Mouse (Mus musculus): Measurements from ENCODE around the gene Cand1. TPM values are rescaled to one million over a fixed set of nuclear protein-coding genes. Genes with fewer than 3 reads are reported as not detected.

The Cand1 gene
- 100 to 1,000 TPM; 109 to 119 TPM for total RNA-seq (2021)
- long read RNA-seq, experiment 1, full-length matches to known transcripts: 36 of 48 reads
- long read RNA-seq, experiment 1, partial matches to known transcripts: 9 of 48 reads
- long read RNA-seq, experiment 1, other reads (novel, unspliced or antisense): 3 of 48 reads
- long read RNA-seq, experiment 2, full-length matches to known transcripts: 13 of 18 reads
- long read RNA-seq, experiment 2, partial matches to known transcripts: 3 of 18 reads
- long read RNA-seq, experiment 2, other reads (novel, unspliced or antisense): 2 of 18 reads

- peak; percentile 99 to 100 for DNase-seq
Measured at GRCm38 (mm10) chr10:119239969-119240721, at the start of gene Cand1. Cand1 (minus strand) TSS chr10:119240055.

GRCm38 (mm10) chr10:119278871-119279270, 39.0 kb upstream of the Cand1 start:
- DNase-seq: no peak

GRCm38 (mm10) chr10:119274333-119274732, 34.5 kb upstream of the Cand1 start:
- DNase-seq: no peak

- no peak for DNase-seq
Measured at GRCm38 (mm10) chr10:119272536-119272935, 32.7 kb upstream of the Cand1 start.

- DNase-seq: no peak
Measured at GRCm38 (mm10) chr10:119272005-119272404, 32.1 kb upstream of the Cand1 start.

- DNase-seq: no peak
Measured at GRCm38 (mm10) chr10:119271101-119271500, 31.2 kb upstream of the Cand1 start.

GRCm38 (mm10) chr10:119270384-119270985, 30.6 kb upstream of the Cand1 start:
- DNase-seq: no peak

GRCm38 (mm10) chr10:119264761-119265160, 24.9 kb upstream of the Cand1 start:
- DNase-seq: peak in 1 of 2 experiments; percentile 17

GRCm38 (mm10) chr10:119262821-119263220, 23.0 kb upstream of the Cand1 start:
- DNase-seq: no peak

GRCm38 (mm10) chr10:119257876-119258275, 18.0 kb upstream of the Cand1 start:
- no peak for DNase-seq

- DNase-seq: no peak
Measured at GRCm38 (mm10) chr10:119244146-119244545, 4.3 kb upstream of the Cand1 start.

- DNase-seq: no peak
Measured at GRCm38 (mm10) chr10:119240722-119241089, 851 bp upstream of the Cand1 start.

GRCm38 (mm10) chr10:119239633-119239968, 254 bp downstream of the Cand1 start:
- DNase-seq: no peak

- DNase-seq: peak; percentile 46 to 68
Measured at GRCm38 (mm10) chr10:119238985-119239631, 747 bp downstream of the Cand1 start.

GRCm38 (mm10) chr10:119231526-119231925, 8.3 kb downstream of the Cand1 start:
- no peak for DNase-seq

- DNase-seq: no peak
Measured at GRCm38 (mm10) chr10:119230703-119231102, 9.2 kb downstream of the Cand1 start.

- DNase-seq: no peak
Measured at GRCm38 (mm10) chr10:119230074-119230669, 9.7 kb downstream of the Cand1 start.

GRCm38 (mm10) chr10:119223686-119224085, 16.2 kb downstream of the Cand1 start:
- no peak for DNase-seq

GRCm38 (mm10) chr10:119221631-119222030, 18.2 kb downstream of the Cand1 start:
- DNase-seq: no peak

- no peak for DNase-seq
Measured at GRCm38 (mm10) chr10:119219415-119219814, 20.4 kb downstream of the Cand1 start.

- DNase-seq: no peak
Measured at GRCm38 (mm10) chr10:119218274-119219080, 21.4 kb downstream of the Cand1 start.

Measured in adrenal gland, postnatal 36 days (tissue).